Mouse (Mus musculus): ENCODE measurements around the gene Srsf3.

GRCm38 (mm10) chr17:29056699-29057151 lies 24.3 kb downstream of the Srsf3 start:
- TF ChIP-seq EP300 (IDR thresholded peaks at IDR 0.05; ENCODE audit: low read depth) (no peak), CTCF (IDR thresholded peaks at IDR 0.05; ENCODE audit: low read depth) (no peak)

All from liver, embryonic 14.5 days (tissue).